Mouse (Mus musculus) ES-Bruce4 (cell line): ENCODE measurements at regions not wholly inside any gene's neighbourhood (a gene's known extent, or its start where the extent isn't known, plus 50 kb on each side); places are given as distances from the start of the nearest gene placed in this dataset.

Source experiments
- H3K27ac ChIP-seq: 2 replicates; pipeline ENCODE4 v1.5.1; 2012; ENCODE audit warnings: low read length, inconsistent platforms; ENCODE audit not compliant: insufficient read depth
- H3K27me3 ChIP-seq: 2 replicates; pipeline ENCODE4 v1.6.1; 2012; ENCODE audit warnings: mild to moderate bottlenecking, low read length, inconsistent platforms; ENCODE audit not compliant: control insufficient read depth, poor library complexity, insufficient read depth, severe bottlenecking
- H3K36me3 ChIP-seq: 2 replicates; pipeline ENCODE4 v1.6.1; 2012; ENCODE audit warnings: inconsistent platforms, mild to moderate bottlenecking, low read length, moderate library complexity; ENCODE audit not compliant: control insufficient read depth, poor library complexity, insufficient read depth, severe bottlenecking
- H3K4me1 ChIP-seq: one replicate; pipeline ENCODE4 v1.8.1; 2011; ENCODE audit warnings: low read length; ENCODE audit not compliant: control insufficient read depth, insufficient read depth
- H3K4me3 ChIP-seq: 2 replicates; pipeline ENCODE4 v1.5.1; 2011; ENCODE audit warnings: low read depth, mild to moderate bottlenecking, low read length
- H3K9ac ChIP-seq: 2 replicates; pipeline ENCODE4 v1.6.1; 2012; ENCODE audit warnings: low read depth, mild to moderate bottlenecking, inconsistent platforms; ENCODE audit not compliant: poor library complexity, severe bottlenecking
- H3K9me3 ChIP-seq: replicated peaks from 2 replicates; pipeline ENCODE4 v1.6.1; 2012; ENCODE audit warnings: mild to moderate bottlenecking, low read length, inconsistent platforms; ENCODE audit not compliant: control insufficient read depth, poor library complexity, insufficient read depth, severe bottlenecking
- CTCF ChIP-seq: IDR thresholded peaks from one replicate; pipeline ENCODE4 v1.8.1; 2011; ENCODE audit warnings: low read depth, low read length
- EP300 ChIP-seq: IDR thresholded peaks from 2 replicates; pipeline ENCODE4 v1.6.1; 2011; ENCODE audit warnings: low read depth, low read length; ENCODE audit not compliant: insufficient read depth
- POLR2A ChIP-seq: IDR thresholded peaks from one replicate; pipeline ENCODE4 v1.8.1; 2011; ENCODE audit warnings: low read length; ENCODE audit not compliant: insufficient read depth

DNA sequence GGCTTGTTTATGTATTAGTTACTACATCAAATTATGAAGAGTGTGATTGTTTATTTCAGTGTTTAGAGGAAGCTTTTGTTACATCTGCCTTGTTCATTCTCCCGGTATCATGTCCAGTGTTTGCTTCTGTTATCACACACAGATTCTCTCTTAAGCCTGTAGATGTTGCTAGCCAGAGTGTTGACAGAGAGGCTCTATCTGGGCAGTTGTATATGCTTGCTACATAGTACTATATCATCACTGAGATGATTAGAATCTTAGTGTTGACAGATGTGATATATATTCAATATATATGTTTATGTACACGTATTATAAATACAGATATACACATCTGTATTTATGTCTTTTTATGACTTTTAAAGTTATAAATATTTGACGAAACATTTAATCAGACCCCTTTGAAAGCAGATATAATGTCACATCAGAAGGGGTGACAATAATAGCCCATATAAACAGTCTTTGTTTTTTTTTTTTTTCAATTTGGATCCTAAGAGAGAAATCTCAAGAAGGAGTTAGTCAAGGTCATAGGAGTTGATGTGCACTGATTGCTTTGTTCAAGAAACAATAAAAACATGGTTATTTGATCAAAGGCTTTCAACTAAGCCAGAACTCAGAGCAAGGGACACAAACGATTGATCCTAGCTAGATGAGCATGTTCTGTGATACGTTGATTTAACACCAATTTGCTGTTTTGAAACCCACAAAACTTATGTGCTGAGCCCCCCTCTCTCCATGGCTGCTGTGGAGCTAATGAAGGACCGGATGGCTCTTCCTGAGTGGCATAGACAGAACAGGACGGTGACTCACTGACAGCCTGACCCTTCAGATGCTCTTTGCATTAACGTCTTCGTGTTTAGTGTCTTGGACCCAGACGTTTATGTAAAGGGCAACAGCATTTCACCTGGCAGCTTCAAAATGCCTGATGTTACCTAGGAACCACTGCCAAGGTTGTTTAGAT, 352.8 kb upstream of the Arglu1 start:
- Histone ChIP-seq H3K9me3 (no peaks in the 10 kb centered on the region; the same call in 1 of the 2 replicates), H3K4me3 (no peak overlapping the region), H3K27ac (no peak overlapping the region), H3K36me3 (no peaks in the 10 kb centered on the region), H3K4me1 (no peaks in the 10 kb centered on the region), H3K9ac (no peak overlapping the region), H3K27me3 (no peaks in the 10 kb centered on the region)
- TF ChIP-seq CTCF: no peak

DNA sequence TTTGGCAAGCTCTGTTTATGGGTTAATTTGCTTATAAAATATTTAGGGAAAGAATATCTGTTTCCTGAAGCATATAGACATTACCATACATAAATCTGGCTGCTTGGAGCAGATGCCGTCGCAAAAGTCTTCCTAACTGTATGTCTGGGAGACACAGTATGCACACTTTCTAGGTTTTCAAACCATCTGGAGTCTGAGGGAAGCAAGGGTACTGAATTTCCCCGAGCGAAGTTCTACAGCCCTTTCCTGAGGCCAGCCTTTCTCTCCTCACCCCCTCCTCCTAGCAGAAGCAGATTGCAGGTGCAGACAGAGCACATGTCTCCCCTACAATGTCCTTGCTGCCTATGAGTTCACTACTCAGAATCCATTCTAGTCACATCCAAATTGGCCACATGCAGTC, 338.8 kb upstream of the Arglu1 start:
- Histone ChIP-seq H3K4me3 (no peak overlapping the region), H3K27me3 (no peaks in the 10 kb centered on the region), H3K9me3 (no peaks in the 10 kb centered on the region), H3K27ac (no peak overlapping the region), H3K9ac (no peak overlapping the region), H3K4me1 (no peaks in the 10 kb centered on the region), H3K36me3 (no peaks in the 10 kb centered on the region)
- TF ChIP-seq EP300 (no peak), CTCF (no peak), POLR2A (no peak)

DNA sequence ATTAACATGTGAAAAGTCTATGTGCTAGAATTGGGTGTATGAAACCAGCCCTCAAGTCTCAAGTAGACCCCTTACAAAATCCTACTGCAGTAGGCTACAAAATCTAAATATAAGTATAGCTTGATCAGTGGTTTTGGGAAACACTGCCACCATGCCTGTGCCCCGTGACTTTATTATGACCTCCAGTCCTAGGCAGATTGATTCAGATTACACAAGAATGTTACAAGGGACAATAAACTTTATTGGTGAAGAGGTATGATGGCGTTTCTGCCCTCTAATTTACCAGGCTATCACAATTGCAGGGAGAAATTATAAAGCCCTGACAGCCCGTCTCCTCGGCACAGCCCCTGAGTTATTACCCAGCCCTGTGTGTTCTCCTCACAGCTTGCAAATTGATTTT, 337.4 kb upstream of the Arglu1 start:
- H3K4me1 ChIP-seq: no peaks in the 10 kb centered on the region
- H3K36me3 ChIP-seq: no peaks in the 10 kb centered on the region
- no peak overlapping the region for H3K9ac ChIP-seq
- TF ChIP-seq CTCF (no peak), POLR2A (no peak)
- no peak overlapping the region for H3K4me3 ChIP-seq
- H3K27me3 ChIP-seq: no peaks in the 10 kb centered on the region
- H3K9me3 ChIP-seq: no peaks in the 10 kb centered on the region
- no peak overlapping the region for H3K27ac ChIP-seq

DNA sequence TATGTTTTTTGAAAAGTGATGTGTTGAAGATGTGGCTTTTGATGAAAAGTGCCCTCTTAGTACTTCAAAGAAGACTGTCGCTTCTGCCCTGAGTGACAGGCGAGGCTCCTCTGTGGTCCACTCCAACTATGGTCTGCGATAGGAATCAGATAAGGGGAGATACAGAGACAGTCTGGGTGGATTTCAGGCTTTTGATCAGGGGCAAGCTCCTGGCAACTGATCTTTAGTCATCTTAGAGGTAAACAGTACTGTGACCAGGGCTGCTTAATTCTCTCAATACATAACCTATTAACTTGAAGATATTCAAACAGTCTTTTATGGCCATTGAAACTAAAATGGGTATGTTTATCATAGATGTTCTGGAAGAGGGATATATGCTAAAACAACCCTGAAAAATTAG, 335.6 kb upstream of the Arglu1 start:
- Histone ChIP-seq H3K4me3 (no peak overlapping the region), H3K27ac (no peak overlapping the region), H3K27me3 (no peaks in the 10 kb centered on the region), H3K36me3 (no peaks in the 10 kb centered on the region), H3K9ac (no peak overlapping the region), H3K9me3 (no peaks in the 10 kb centered on the region), H3K4me1 (no peaks in the 10 kb centered on the region)
- TF ChIP-seq POLR2A (no peak), CTCF (no peak)

DNA sequence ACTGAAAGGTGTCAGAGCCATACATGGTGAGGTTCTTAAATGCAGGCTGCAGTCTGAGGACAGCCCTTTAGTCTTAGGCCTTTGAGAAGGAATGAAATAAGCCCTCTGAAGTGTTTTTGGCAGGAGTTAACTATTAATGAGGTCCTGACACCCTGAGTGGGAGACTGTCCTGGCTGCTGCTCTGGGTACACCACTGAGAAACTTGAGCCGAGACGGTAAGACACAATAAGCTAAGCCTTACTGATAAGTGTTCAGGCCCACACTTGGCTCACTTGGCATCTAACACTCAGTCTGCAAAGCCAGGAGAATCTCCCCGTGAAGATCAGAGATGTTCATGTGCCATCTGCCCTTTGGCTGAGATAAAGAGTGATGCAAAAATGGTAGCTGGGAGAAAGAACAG, 335.1 kb upstream of the Arglu1 start:
- Histone ChIP-seq H3K9ac (no peak overlapping the region), H3K4me3 (no peak overlapping the region), H3K27me3 (no peaks in the 10 kb centered on the region), H3K4me1 (no peaks in the 10 kb centered on the region), H3K27ac (no peak overlapping the region), H3K9me3 (no peaks in the 10 kb centered on the region), H3K36me3 (no peaks in the 10 kb centered on the region)
- TF ChIP-seq CTCF (no peak), EP300 (no peak), POLR2A (no peak)

DNA sequence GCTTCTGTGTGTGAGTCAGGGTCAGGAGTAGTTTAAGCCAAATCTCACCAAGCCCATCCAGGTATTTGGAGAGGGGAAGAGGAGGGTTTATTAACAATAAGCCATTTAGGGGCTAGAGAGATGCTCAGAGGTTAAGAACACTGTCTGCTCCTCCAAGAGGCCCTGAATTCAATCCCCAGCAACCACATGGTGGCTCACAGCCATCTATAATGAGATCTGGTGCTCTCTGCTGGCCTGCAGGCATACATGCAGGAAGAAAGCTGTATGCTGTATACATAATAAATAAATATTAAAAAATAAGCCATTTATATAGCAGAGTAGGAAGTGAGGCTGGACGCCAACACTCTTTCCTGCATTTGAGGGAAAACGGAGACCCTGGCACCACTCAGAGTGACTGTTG, 330.4 kb upstream of the Arglu1 start:
- Histone ChIP-seq H3K9me3 (no peaks in the 10 kb centered on the region), H3K9ac (no peak overlapping the region), H3K4me3 (no peak overlapping the region), H3K4me1 (no peaks in the 10 kb centered on the region), H3K27ac (no peak overlapping the region), H3K27me3 (no peaks in the 10 kb centered on the region), H3K36me3 (no peaks in the 10 kb centered on the region)
- TF ChIP-seq POLR2A (no peak), CTCF (no peak), EP300 (no peak)
